Mouse (Mus musculus) hindbrain, embryonic 10.5 days (tissue): ENCODE data around the gene Slc35d1. TPM values are rescaled to one million over a fixed set of nuclear protein-coding genes. Genes with fewer than 3 reads are reported as not detected.

Experiments used
- DNase-seq: peaks from one replicate; pipeline ENCODE4 v3.0.0-alpha.2; 2017; ENCODE audit warnings: low spot score
- H3K27ac ChIP-seq: fragments of 300-500 bp; sonication (generic); 2 replicates; pipeline ENCODE4 v1.5.1; 2016; ENCODE audit warnings: mild to moderate bottlenecking, moderate library complexity
- H3K27me3 ChIP-seq: fragments of 300-500 bp; sonication (generic); 2 replicates; pipeline ENCODE4 v1.6.1; 2016; ENCODE audit warnings: mild to moderate bottlenecking; ENCODE audit not compliant: poor library complexity, insufficient read depth, severe bottlenecking
- H3K36me3 ChIP-seq: fragments of 300-500 bp; sonication (generic); 2 replicates; pipeline ENCODE4 v1.6.1; 2016; ENCODE audit warnings: mild to moderate bottlenecking, moderate library complexity
- H3K4me1 ChIP-seq: fragments of 300-500 bp; sonication (generic); replicated peaks from 2 replicates; pipeline ENCODE4 v1.6.1; 2016; ENCODE audit warnings: mild to moderate bottlenecking
- H3K4me3 ChIP-seq: fragments of 300-500 bp; sonication (generic); 2 replicates; pipeline ENCODE4 v1.5.1; 2016; ENCODE audit warnings: mild to moderate bottlenecking, moderate library complexity
- H3K9me3 ChIP-seq: fragments of 300-500 bp; sonication (generic); 2 replicates; pipeline ENCODE4 v1.6.1; 2016; ENCODE audit warnings: mild to moderate bottlenecking, moderate library complexity
- WGBS: fragments of 180-500 bp; shearing (Covaris S2); methylation state at CpG from one replicate; pipeline ENCODE4 v1.1.7; 2016; 5-methylcytosine and 5-hydroxymethylcytosine counted together
- polyA plus RNA-seq: library from polyadenylated mRNA; unstranded; fragments of >200 nt; fragmentation: Nextera tagmentation; extraction: Ambion mirVana; gene quantifications from 2 replicates; pipeline ENCODE4 v1.2.1, GENCODE M21; 2016

Slc35d1 gene
- polyA plus RNA-seq = 8.0 and 10.2 TPM in 2 replicates

- Histone ChIP-seq H3K4me3 (peak within 1 kb of the TSS; percentile 81), H3K36me3 (peaks cover 13% of the 10 kb centered on the region), H3K27me3 (no peaks in the 10 kb centered on the region), H3K4me1 (peaks cover 27% of the 10 kb centered on the region), H3K9me3 (no peaks in the 10 kb centered on the region), H3K27ac (peak within 1 kb of the TSS; percentile 98)
- peak; percentile 89 for DNase-seq
- WGBS = 6% methylated on average over 65 of the region's 70 CpGs
Observed at GRCm38 (mm10) chr4:103214925-103215820, at the start of gene Slc35d1. Slc35d1 (minus strand) TSS chr4:103215164.

GRCm38 (mm10) chr4:103263812-103264396 lies 48.9 kb upstream of the Slc35d1 start:
- no peaks in the 10 kb centered on the region for H3K36me3 ChIP-seq
- no peaks in the 10 kb centered on the region for H3K9me3 ChIP-seq
- peak; percentile 18 for DNase-seq
- WGBS = 42% methylated on average over 8 of the region's 8 CpGs
- H3K27me3 ChIP-seq = no peaks in the 10 kb centered on the region
- no peak overlapping the region for H3K4me3 ChIP-seq
- H3K4me1 ChIP-seq = peaks cover 16% of the 10 kb centered on the region
- no peak overlapping the region; the same call in 1 of the 2 replicates for H3K27ac ChIP-seq

DNA sequence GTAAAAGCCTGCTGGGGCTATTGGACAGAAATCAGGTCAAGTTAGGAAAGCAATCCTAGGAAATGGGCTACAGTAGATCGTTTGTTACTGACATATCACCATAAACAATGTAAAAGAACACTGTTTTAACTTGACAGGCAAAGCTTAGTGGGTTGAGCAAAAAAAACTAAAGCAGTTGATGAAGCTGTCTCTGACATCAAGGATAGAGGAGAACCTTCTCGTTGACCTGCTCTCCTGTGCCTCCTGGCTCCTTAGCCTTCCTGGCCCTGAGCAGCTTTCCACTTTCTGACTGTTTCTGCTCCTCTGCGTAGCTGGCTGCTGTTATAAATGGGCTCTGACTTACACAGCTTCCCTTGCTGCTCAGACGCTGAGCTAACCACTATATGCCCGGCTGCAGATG lies 48.4 kb upstream of the Slc35d1 start:
- no peak overlapping the region; the same call in 1 of the 2 replicates for H3K27ac ChIP-seq
- H3K4me1 ChIP-seq = peaks cover 16% of the 10 kb centered on the region
- 73% methylated on average over 5 of the region's 5 CpGs for WGBS
- no peak for DNase-seq
- H3K36me3 ChIP-seq = no peaks in the 10 kb centered on the region
- no peaks in the 10 kb centered on the region for H3K27me3 ChIP-seq
- H3K9me3 ChIP-seq = no peaks in the 10 kb centered on the region
- no peak overlapping the region for H3K4me3 ChIP-seq

DNA sequence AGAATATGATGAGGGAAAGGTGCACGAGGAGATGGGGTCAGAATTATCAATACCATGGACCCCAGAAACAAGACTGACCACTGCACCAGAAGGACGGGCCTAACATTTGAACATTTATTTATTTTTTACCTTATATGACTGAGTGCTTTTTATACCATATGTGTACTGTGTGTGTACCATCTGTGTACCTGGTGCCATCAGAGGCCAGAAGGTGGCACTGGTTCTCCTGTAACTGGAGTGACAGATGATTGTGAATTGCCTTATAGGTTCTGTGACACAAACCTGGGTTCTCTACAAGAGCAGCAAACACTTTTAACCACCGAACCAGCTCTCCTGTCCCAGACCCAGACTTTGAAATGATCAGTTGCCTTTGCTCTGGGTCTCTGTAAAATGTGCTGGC lies 43.9 kb upstream of the Slc35d1 start:
- H3K27ac ChIP-seq = no peak overlapping the region
- peaks cover 6% of the 10 kb centered on the region for H3K4me1 ChIP-seq
- no peaks in the 10 kb centered on the region for H3K27me3 ChIP-seq
- H3K4me3 ChIP-seq = no peak overlapping the region
- no peak for DNase-seq
- 84% methylated on average over 3 of the region's 3 CpGs for WGBS
- H3K9me3 ChIP-seq = no peaks in the 10 kb centered on the region
- no peaks in the 10 kb centered on the region for H3K36me3 ChIP-seq

GRCm38 (mm10) chr4:103253846-103254245 lies 38.9 kb upstream of the Slc35d1 start:
- 83% methylated on average over 4 of the region's 4 CpGs for WGBS
- Histone ChIP-seq H3K36me3 (no peaks in the 10 kb centered on the region), H3K4me3 (no peak overlapping the region), H3K27ac (no peak overlapping the region), H3K4me1 (no peaks in the 10 kb centered on the region), H3K9me3 (no peaks in the 10 kb centered on the region), H3K27me3 (no peaks in the 10 kb centered on the region)
- no peak for DNase-seq

GRCm38 (mm10) chr4:103249436-103250085 lies 34.6 kb upstream of the Slc35d1 start:
- Histone ChIP-seq H3K4me3 (no peak overlapping the region), H3K36me3 (no peaks in the 10 kb centered on the region), H3K9me3 (no peaks in the 10 kb centered on the region), H3K4me1 (no peaks in the 10 kb centered on the region), H3K27ac (no peak overlapping the region), H3K27me3 (no peaks in the 10 kb centered on the region)
- WGBS = 74% methylated on average over 6 of the region's 6 CpGs
- DNase-seq = no peak

- Histone ChIP-seq H3K36me3 (no peaks in the 10 kb centered on the region), H3K9me3 (no peaks in the 10 kb centered on the region), H3K4me3 (no peak overlapping the region), H3K27ac (no peak overlapping the region), H3K4me1 (no peaks in the 10 kb centered on the region), H3K27me3 (no peaks in the 10 kb centered on the region)
- WGBS = 91% methylated on average over 2 of the region's 2 CpGs
- no peak for DNase-seq
Observed at GRCm38 (mm10) chr4:103247813-103248212, 32.8 kb upstream of the Slc35d1 start.

GRCm38 (mm10) chr4:103247249-103247648 lies 32.3 kb upstream of the Slc35d1 start:
- WGBS = 85% methylated on average over 3 of the region's 3 CpGs
- no peak overlapping the region for H3K27ac ChIP-seq
- no peaks in the 10 kb centered on the region for H3K4me1 ChIP-seq
- no peaks in the 10 kb centered on the region for H3K36me3 ChIP-seq
- no peak for DNase-seq
- H3K9me3 ChIP-seq = no peaks in the 10 kb centered on the region
- no peak overlapping the region for H3K4me3 ChIP-seq
- no peaks in the 10 kb centered on the region for H3K27me3 ChIP-seq

GRCm38 (mm10) chr4:103232156-103232555 lies 17.2 kb upstream of the Slc35d1 start:
- Histone ChIP-seq H3K4me3 (no peak overlapping the region), H3K4me1 (no peaks in the 10 kb centered on the region), H3K27me3 (no peaks in the 10 kb centered on the region), H3K27ac (no peak overlapping the region), H3K9me3 (no peaks in the 10 kb centered on the region), H3K36me3 (no peaks in the 10 kb centered on the region)
- WGBS = 25% methylated on average over 2 of the region's 2 CpGs
- DNase-seq = no peak

- no peak for DNase-seq
- H3K27ac ChIP-seq = no peak overlapping the region
- 37% methylated on average over 9 of the region's 9 CpGs for WGBS
- no peaks in the 10 kb centered on the region for H3K9me3 ChIP-seq
- H3K36me3 ChIP-seq = no peaks in the 10 kb centered on the region; the same call in 1 of the 2 replicates
- H3K4me3 ChIP-seq = no peak overlapping the region
- no peaks in the 10 kb centered on the region for H3K27me3 ChIP-seq
- peaks cover 14% of the 10 kb centered on the region for H3K4me1 ChIP-seq
Observed at GRCm38 (mm10) chr4:103222854-103223253, 7.9 kb upstream of the Slc35d1 start.

- Histone ChIP-seq H3K4me3 (no peak overlapping the region), H3K27me3 (no peaks in the 10 kb centered on the region), H3K4me1 (peaks cover 14% of the 10 kb centered on the region), H3K36me3 (no peaks in the 10 kb centered on the region; the same call in 1 of the 2 replicates), H3K27ac (no peak overlapping the region), H3K9me3 (no peaks in the 10 kb centered on the region)
- DNase-seq = no peak
- 84% methylated on average over 6 of the region's 6 CpGs for WGBS
Observed at GRCm38 (mm10) chr4:103221789-103222188, 6.8 kb upstream of the Slc35d1 start.

DNA sequence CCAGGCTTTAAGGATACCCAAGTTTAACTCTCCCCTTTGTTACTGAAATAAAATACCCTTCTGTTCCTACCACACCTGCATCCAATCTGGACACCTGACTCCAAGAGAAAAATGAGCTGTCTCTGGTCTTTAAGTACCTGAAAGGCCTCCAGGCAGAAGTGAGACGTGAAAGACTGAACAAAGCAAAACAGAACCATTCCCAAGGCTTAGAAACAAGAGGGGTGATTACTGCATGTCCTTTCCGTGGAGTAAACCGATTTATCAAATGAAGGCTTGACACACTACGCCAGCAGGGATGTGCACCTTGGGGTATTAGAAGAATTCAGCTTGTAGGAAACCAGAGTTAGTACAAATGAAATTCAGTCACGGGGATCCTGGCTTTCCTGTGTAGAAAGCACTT lies 4.0 kb upstream of the Slc35d1 start:
- H3K4me1 ChIP-seq = peaks cover 25% of the 10 kb centered on the region
- no peak overlapping the region for H3K4me3 ChIP-seq
- H3K9me3 ChIP-seq = no peaks in the 10 kb centered on the region
- H3K36me3 ChIP-seq = no peaks in the 10 kb centered on the region; the same call in 1 of the 2 replicates
- H3K27ac ChIP-seq = no peak overlapping the region
- DNase-seq = no peak
- 75% methylated on average over 5 of the region's 5 CpGs for WGBS
- no peaks in the 10 kb centered on the region for H3K27me3 ChIP-seq

DNA sequence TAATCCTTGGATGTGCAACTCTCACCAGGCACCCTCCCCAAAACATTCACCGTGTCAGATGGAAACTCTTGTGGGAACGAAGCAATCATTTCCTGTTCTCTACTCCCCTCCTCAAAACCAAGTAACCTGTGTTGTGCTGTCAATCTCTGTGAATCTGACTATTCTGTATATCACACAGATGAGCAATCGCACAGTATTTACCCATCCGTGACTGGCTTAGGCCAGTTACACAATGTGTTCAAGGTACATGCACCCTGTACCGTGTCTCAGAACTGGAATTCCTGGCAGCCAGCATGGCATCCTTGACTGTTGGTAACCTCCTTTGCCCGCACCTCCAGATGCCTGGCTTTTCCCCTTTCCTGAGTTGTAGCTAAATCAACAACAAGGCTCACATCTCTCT lies 1.1 kb upstream of the Slc35d1 start:
- 87% methylated on average over 6 of the region's 6 CpGs for WGBS
- Histone ChIP-seq H3K9me3 (no peaks in the 10 kb centered on the region), H3K4me3 (no peak overlapping the region), H3K27me3 (no peaks in the 10 kb centered on the region), H3K4me1 (peaks cover 32% of the 10 kb centered on the region), H3K36me3 (peaks cover 6% of the 10 kb centered on the region), H3K27ac (no peak overlapping the region)
- no peak for DNase-seq
